Mouse (Mus musculus): ENCODE data around the gene Mamdc2.
A peak's percentile ranks its signal among the peaks of the same experiment; 100 is the strongest.

Gene Mamdc2

GRCm38 (mm10) chr19:23353881-23354401 is 94.3 kb downstream of the Mamdc2 start:
- DNase-seq: no peak

GRCm38 (mm10) chr19:23353161-23353560 is 95.1 kb downstream of the Mamdc2 start:
- DNase-seq: no peak

- no peak for DNase-seq
These were observed 96.3 kb downstream of the Mamdc2 start for GRCm38 (mm10) chr19:23351808-23352491.

GRCm38 (mm10) chr19:23349930-23350329 is 98.3 kb downstream of the Mamdc2 start:
- no peak for DNase-seq

- DNase-seq: no peak
These were observed 105.5 kb downstream of the Mamdc2 start for GRCm38 (mm10) chr19:23342782-23343181.

GRCm38 (mm10) chr19:23332883-23333282 is 115.4 kb downstream of the Mamdc2 start:
- DNase-seq: no peak

- DNase-seq: no peak
These were observed 117.4 kb downstream of the Mamdc2 start for GRCm38 (mm10) chr19:23330842-23331241.

- no peak for DNase-seq
These were observed 118.9 kb downstream of the Mamdc2 start for GRCm38 (mm10) chr19:23329346-23329745.

GRCm38 (mm10) chr19:23327056-23327640 is 121.1 kb downstream of the Mamdc2 start:
- no peak for DNase-seq

- DNase-seq: no peak
These were observed 125.1 kb downstream of the Mamdc2 start for GRCm38 (mm10) chr19:23323107-23323506.

- no peak for DNase-seq
These were observed 130.3 kb downstream of the Mamdc2 start for GRCm38 (mm10) chr19:23317989-23318358.

GRCm38 (mm10) chr19:23317295-23317988 is 130.8 kb downstream of the Mamdc2 start:
- no peak for DNase-seq

GRCm38 (mm10) chr19:23316851-23317250 is 131.4 kb downstream of the Mamdc2 start:
- no peak for DNase-seq

GRCm38 (mm10) chr19:23309979-23310378 is 138.3 kb downstream of the Mamdc2 start:
- DNase-seq: no peak

- no peak for DNase-seq
These were observed 141.6 kb downstream of the Mamdc2 start for GRCm38 (mm10) chr19:23306671-23307070.

GRCm38 (mm10) chr19:23299987-23300386 is 148.3 kb downstream of the Mamdc2 start:
- DNase-seq: no peak

GRCm38 (mm10) chr19:23298917-23299316 is 149.3 kb downstream of the Mamdc2 start:
- no peak for DNase-seq

- no peak for DNase-seq
These were observed 151.1 kb downstream of the Mamdc2 start for GRCm38 (mm10) chr19:23297191-23297590.

- no peak for DNase-seq
These were observed 159.0 kb downstream of the Mamdc2 start for GRCm38 (mm10) chr19:23289251-23289650.

GRCm38 (mm10) chr19:23281911-23282660 is 166.2 kb downstream of the Mamdc2 start:
- DNase-seq: no peak

GRCm38 (mm10) chr19:23274054-23274724 is 174.1 kb downstream of the Mamdc2 start:
- no peak for DNase-seq

GRCm38 (mm10) chr19:23273355-23274053 is 174.7 kb downstream of the Mamdc2 start, which contains the start of gene Smc5:
TSS of gene Smc5 (minus strand) at chr19:23273897.
- DNase-seq: peak; percentile 94

All from right cerebral cortex, postnatal 4 days (tissue).